Mouse (Mus musculus): ENCODE measurements around the gene Ubtd1.

The Ubtd1 gene

GRCm38 (mm10) chr19:42031112-42031511 is 49.5 kb downstream of the Ubtd1 start:
- DNase-seq: no peak

- no peak for DNase-seq
These were observed 52.0 kb downstream of the Ubtd1 start for GRCm38 (mm10) chr19:42033611-42034010.

- no peak for DNase-seq
These were observed 52.7 kb downstream of the Ubtd1 start for GRCm38 (mm10) chr19:42034146-42034775.

- no peak for DNase-seq
These were observed 53.4 kb downstream of the Ubtd1 start for GRCm38 (mm10) chr19:42034881-42035455.

GRCm38 (mm10) chr19:42035456-42036248 is 54.1 kb downstream of the Ubtd1 start, which contains the start of gene Ankrd2:
Gene Ankrd2, plus strand, starts transcription at chr19:42036000.
- DNase-seq: peak; percentile 92 to 93

- DNase-seq: no peak
These were observed 54.8 kb downstream of the Ubtd1 start for GRCm38 (mm10) chr19:42036357-42036756.

GRCm38 (mm10) chr19:42037167-42037702 is 55.7 kb downstream of the Ubtd1 start:
- DNase-seq: no peak

GRCm38 (mm10) chr19:42038310-42038709 is 56.7 kb downstream of the Ubtd1 start:
- DNase-seq: no peak

GRCm38 (mm10) chr19:42043988-42044387 is 62.4 kb downstream of the Ubtd1 start:
- no peak for DNase-seq

- DNase-seq: peak; percentile 90 to 91
These were observed 63.9 kb downstream of the Ubtd1 start, which contains the start of gene Hoga1 for GRCm38 (mm10) chr19:42045269-42046102. Gene Hoga1, plus strand, starts transcription at chr19:42045610.

- no peak for DNase-seq
These were observed 68.7 kb downstream of the Ubtd1 start for GRCm38 (mm10) chr19:42050251-42050650.

- DNase-seq: no peak
These were observed 69.8 kb downstream of the Ubtd1 start for GRCm38 (mm10) chr19:42051351-42051750.

GRCm38 (mm10) chr19:42051948-42052347 is 70.4 kb downstream of the Ubtd1 start, which contains the start of gene 4933411K16Rik:
Gene 4933411K16Rik, plus strand, starts transcription at chr19:42052248.
- DNase-seq: no peak

- DNase-seq: peak; percentile 66 to 69
These were observed 72.7 kb downstream of the Ubtd1 start for GRCm38 (mm10) chr19:42054255-42054654.

- DNase-seq: no peak
These were observed 74.3 kb downstream of the Ubtd1 start for GRCm38 (mm10) chr19:42055881-42056280.

GRCm38 (mm10) chr19:42056719-42057409 is 75.3 kb downstream of the Ubtd1 start:
- DNase-seq: no peak

- no peak for DNase-seq
These were observed 76.9 kb downstream of the Ubtd1 start for GRCm38 (mm10) chr19:42058426-42058825.

- no peak for DNase-seq
These were observed 79.9 kb downstream of the Ubtd1 start for GRCm38 (mm10) chr19:42061443-42061842.

GRCm38 (mm10) chr19:42068441-42069240 is 87.1 kb downstream of the Ubtd1 start:
- DNase-seq: peak; percentile 51 to 72

- DNase-seq: peak; percentile 27 to 49
These were observed 87.6 kb downstream of the Ubtd1 start for GRCm38 (mm10) chr19:42069241-42069525.

- peak; percentile 24 to 30 for DNase-seq
These were observed 89.7 kb downstream of the Ubtd1 start for GRCm38 (mm10) chr19:42071221-42071620.

Data from lung, postnatal 4 days (tissue).